Mouse (Mus musculus) embryonic fibroblast, embryonic 13.5 days (primary cell): Measurements from ENCODE around the gene Zfp467. TPM values are rescaled to one million over a fixed set of nuclear protein-coding genes. Genes with fewer than 3 reads are reported as not detected.

Experiments
- H3K27ac ChIP-seq: 2 replicates; pipeline ENCODE4 v1.5.1; 2012; ENCODE audit warnings: low read length, control low read depth, inconsistent platforms; ENCODE audit not compliant: insufficient read depth
- H3K4me1 ChIP-seq: 2 replicates; pipeline ENCODE4 v1.6.1; 2011; ENCODE audit warnings: low read length; ENCODE audit not compliant: control insufficient read depth, insufficient read depth
- H3K4me3 ChIP-seq: 2 replicates; pipeline ENCODE4 v1.5.1; 2011; ENCODE audit warnings: mild to moderate bottlenecking, control low read depth, low read length; ENCODE audit not compliant: insufficient read depth
- CTCF ChIP-seq: IDR thresholded peaks from 2 replicates; pipeline ENCODE4 v1.5.1; 2011; ENCODE audit warnings: mild to moderate bottlenecking, control low read depth, low read length, moderate library complexity, borderline replicate concordance; ENCODE audit not compliant: insufficient read depth
- POLR2A ChIP-seq: IDR thresholded peaks from 2 replicates; pipeline ENCODE4 v1.6.1; 2011; ENCODE audit warnings: low read depth, mild to moderate bottlenecking, control low read depth, low read length, moderate library complexity
- polyA plus RNA-seq: library from polyadenylated mRNA; stranded (reverse); fragments of >200 nt; gene quantifications from 2 replicates; pipeline ENCODE4 v1.2.4, GENCODE M21; 2011; ENCODE audit warnings: low read depth; ENCODE audit not compliant: missing spikeins, insufficient read length

The Zfp467 gene
- polyA plus RNA-seq, 1 experiment, result 14.7 TPM

GRCm38 (mm10) chr6:48432893-48433816 is 12.5 kb downstream of the Zfp467 start:
- no peaks in the 10 kb centered on the region for H3K4me1 ChIP-seq
- TF ChIP-seq CTCF, result no peak
- no peak for TF ChIP-seq POLR2A
- no peak overlapping the region for H3K4me3 ChIP-seq
- no peak overlapping the region for H3K27ac ChIP-seq

- Histone ChIP-seq H3K4me1 (peaks cover 4% of the 10 kb centered on the region; the same call in 1 of the 2 replicates), H3K27ac (no peak overlapping the region), H3K4me3 (no peak overlapping the region)
- TF ChIP-seq POLR2A, result no peak
- TF ChIP-seq CTCF, result no peak
These were observed 14.9 kb downstream of the Zfp467 start for GRCm38 (mm10) chr6:48430748-48431147.

GRCm38 (mm10) chr6:48428769-48429557 is 16.7 kb downstream of the Zfp467 start:
- H3K4me1 ChIP-seq, result peaks cover 4% of the 10 kb centered on the region; the same call in 1 of the 2 replicates
- no peak overlapping the region for H3K4me3 ChIP-seq
- no peak overlapping the region for H3K27ac ChIP-seq
- TF ChIP-seq CTCF (no peak), POLR2A (no peak)

GRCm38 (mm10) chr6:48426956-48427355 is 18.7 kb downstream of the Zfp467 start:
- H3K4me1 ChIP-seq, result peaks cover 4% of the 10 kb centered on the region; the same call in 1 of the 2 replicates

GRCm38 (mm10) chr6:48424074-48424473 is 21.6 kb downstream of the Zfp467 start:
- Histone ChIP-seq H3K4me3 (no peak overlapping the region), H3K27ac (no peak overlapping the region), H3K4me1 (peaks cover 4% of the 10 kb centered on the region; the same call in 1 of the 2 replicates)
- TF ChIP-seq POLR2A (no peak), CTCF (no peak)

More at GRCm38 (mm10) chr6:48426956-48427355, 18.7 kb downstream of the Zfp467 start:
- Histone ChIP-seq H3K27ac (no peak overlapping the region), H3K4me3 (no peak overlapping the region)
- TF ChIP-seq POLR2A, result no peak
- no peak for TF ChIP-seq CTCF

GRCm38 (mm10) chr6:48423336-48423735 is 22.3 kb downstream of the Zfp467 start:
- peaks cover 4% of the 10 kb centered on the region; the same call in 1 of the 2 replicates for H3K4me1 ChIP-seq
- H3K4me3 ChIP-seq, result no peak overlapping the region
- no peak overlapping the region for H3K27ac ChIP-seq
- TF ChIP-seq CTCF, result no peak
- TF ChIP-seq POLR2A, result no peak

- H3K27ac ChIP-seq, result no peak overlapping the region
- no peaks in the 10 kb centered on the region for H3K4me1 ChIP-seq
- TF ChIP-seq CTCF (no peak), POLR2A (no peak)
- H3K4me3 ChIP-seq, result no peak overlapping the region
These were observed 25.0 kb downstream of the Zfp467 start for GRCm38 (mm10) chr6:48420647-48421046.

GRCm38 (mm10) chr6:48416486-48416885 is 29.1 kb downstream of the Zfp467 start:
- H3K27ac ChIP-seq, result no peak overlapping the region
- TF ChIP-seq CTCF (no peak), POLR2A (no peak)
- no peaks in the 10 kb centered on the region for H3K4me1 ChIP-seq

GRCm38 (mm10) chr6:48415636-48416035 is 30.0 kb downstream of the Zfp467 start:
- TF ChIP-seq CTCF (no peak), POLR2A (no peak)
- no peaks in the 10 kb centered on the region for H3K4me1 ChIP-seq
- H3K27ac ChIP-seq, result no peak overlapping the region
- H3K4me3 ChIP-seq, result no peak overlapping the region

More at GRCm38 (mm10) chr6:48416486-48416885, 29.1 kb downstream of the Zfp467 start:
- H3K4me3 ChIP-seq, result no peak overlapping the region
